Mouse (Mus musculus) hindlimb bud, embryonic 11.5 days (tissue): Measurements from ENCODE around the gene E030030I06Rik.
"Not testable (repeated sequence)": the region's sequence is repeated elsewhere in the genome, so short reads cannot be mapped to it uniquely, and the experiment has no call there.

Experiments used
- DNase-seq: peaks from one replicate; pipeline ENCODE4 v3.0.0-alpha.2; 2012; ENCODE audit warnings: low read depth, low spot score; ENCODE audit errors: extremely low spot score

Gene E030030I06Rik

DNA sequence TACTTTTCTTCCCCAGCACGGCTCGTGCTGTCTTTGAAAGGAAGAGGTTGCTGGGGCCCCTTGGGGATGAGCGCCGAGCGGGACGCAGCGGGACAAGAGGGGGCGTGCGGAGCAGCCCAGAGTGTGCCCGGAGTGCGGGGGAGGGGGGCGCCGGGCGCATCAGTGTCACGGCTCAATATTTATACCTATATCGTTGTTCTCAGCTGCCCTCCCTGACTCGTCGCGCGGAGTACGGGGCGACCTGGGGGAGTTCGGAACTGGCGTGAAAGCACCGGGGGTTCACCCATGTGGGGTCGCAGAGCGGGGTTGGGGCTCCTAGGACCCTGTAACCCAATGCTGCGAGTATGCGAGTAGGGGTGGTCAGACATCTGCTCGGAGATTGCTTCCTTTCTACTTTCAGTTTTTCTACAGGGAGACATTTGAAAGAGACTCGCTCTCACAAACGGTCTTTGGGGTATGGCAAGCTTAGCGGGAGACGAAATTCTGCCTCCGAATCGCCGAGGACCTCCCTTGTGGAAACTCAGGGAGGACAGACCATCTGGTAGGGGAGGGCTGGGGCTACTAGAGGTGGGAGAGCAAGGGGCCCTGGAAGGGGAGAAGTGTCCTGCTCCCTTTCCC is at the start of gene E030030I06Rik:
Gene E030030I06Rik (minus strand): TSS at position 198 of the 618 bp plus-strand sequence.
- DNase-seq = no peak

DNA sequence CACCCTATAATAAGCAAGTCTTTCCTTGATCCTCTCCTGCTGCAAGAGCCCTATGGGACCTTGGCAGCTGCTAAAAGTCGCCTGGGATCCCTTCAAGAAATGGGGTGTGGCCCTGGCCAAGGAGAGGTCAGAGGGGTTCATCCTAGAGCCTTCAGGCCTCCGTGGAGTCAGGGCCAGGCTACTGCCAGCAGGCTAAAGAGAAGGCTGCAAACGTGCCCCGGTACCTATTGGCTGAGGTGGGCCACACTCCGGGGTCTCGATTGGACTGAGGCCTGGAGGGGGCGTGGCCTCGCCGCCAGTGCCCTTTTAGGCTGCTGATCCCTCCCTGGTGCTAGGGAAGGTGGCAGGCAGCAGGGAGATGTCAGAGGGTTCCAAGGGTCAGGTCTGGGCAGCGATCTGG is 42.0 kb upstream of the E030030I06Rik start:
- DNase-seq = not testable (repeated sequence)

- not testable (repeated sequence) for DNase-seq
These were observed 27.4 kb upstream of the E030030I06Rik start for GRCm38 (mm10) chr10:22176515-22176914.

DNA sequence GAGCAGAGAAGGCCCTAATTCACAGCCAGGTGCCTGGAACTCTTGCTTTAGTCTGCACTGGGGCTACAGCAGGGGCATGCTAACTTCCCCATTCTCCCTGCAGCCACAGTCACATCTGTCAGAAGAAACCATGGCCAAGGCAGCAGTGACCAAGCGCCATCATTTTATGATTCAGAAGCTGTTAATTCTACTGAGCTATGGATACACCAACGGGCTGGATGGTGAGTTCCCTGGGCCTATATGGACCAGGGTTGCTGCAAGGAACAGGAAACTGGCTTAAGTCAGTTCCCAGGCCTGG is 25.1 kb upstream of the E030030I06Rik start:
- not testable (repeated sequence) for DNase-seq

- DNase-seq = not testable (repeated sequence)
These were observed 24.5 kb upstream of the E030030I06Rik start for GRCm38 (mm10) chr10:22173335-22174189.

- DNase-seq = not testable (repeated sequence)
These were observed 23.6 kb upstream of the E030030I06Rik start for GRCm38 (mm10) chr10:22172431-22173334.

- DNase-seq = not testable (repeated sequence)
These were observed 20.0 kb upstream of the E030030I06Rik start for GRCm38 (mm10) chr10:22169116-22169515.

- DNase-seq = not testable (repeated sequence)
These were observed 18.0 kb upstream of the E030030I06Rik start for GRCm38 (mm10) chr10:22167061-22167460.

DNA sequence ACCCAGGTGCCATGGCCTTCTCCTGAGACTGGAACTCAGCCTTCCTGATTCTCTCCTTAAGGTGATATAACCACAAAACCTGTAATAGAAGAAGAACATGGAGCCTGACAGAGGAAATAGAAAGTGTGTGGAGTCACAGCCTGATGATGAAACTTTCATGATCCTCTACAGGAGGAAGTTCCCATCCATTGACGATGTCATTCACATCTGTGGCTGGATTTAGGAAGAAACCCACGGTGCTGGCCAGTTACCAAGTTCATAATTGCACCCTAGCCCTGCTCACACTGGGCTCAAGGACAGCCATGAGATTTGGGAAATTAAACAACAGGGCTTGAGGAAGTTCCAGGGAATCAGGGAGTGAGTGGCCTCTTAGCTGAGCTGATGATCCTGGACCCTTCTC is 17.0 kb upstream of the E030030I06Rik start:
- not testable (repeated sequence) for DNase-seq

- DNase-seq = not testable (repeated sequence)
These were observed 16.4 kb upstream of the E030030I06Rik start for GRCm38 (mm10) chr10:22165328-22166003.

GRCm38 (mm10) chr10:22163705-22164583 is 14.9 kb upstream of the E030030I06Rik start:
- DNase-seq = not testable (repeated sequence)

- not testable (repeated sequence) for DNase-seq
These were observed 14.2 kb upstream of the E030030I06Rik start for GRCm38 (mm10) chr10:22163279-22163678.

DNA sequence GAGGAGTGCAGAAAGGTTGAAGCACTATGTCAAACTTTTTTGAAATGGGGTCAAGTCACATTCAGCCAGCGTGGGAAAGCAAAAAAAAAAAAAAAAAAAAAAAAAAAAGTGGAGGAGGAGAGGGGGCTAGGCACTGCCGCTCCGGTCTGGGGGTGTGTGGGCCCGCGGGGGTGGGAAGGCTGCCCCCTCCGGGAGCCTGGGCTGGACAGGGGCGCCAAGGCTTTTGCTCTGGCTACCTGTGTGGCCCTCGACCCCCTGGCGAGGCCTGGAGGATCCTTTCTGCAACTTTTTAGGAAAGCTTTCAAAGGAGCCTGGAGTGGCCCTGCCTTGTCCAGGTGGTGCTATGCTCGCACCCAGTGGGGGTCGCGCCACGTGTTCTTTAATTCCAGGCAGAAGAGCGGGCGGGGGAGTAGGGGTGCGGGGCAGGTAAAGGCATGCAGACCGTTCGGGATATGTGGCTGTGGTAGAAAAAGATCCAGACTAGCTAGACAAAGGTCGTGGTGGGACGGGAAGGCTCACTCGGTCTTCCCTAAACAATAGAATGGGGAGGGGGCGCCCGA is 10.6 kb upstream of the E030030I06Rik start:
- no peak for DNase-seq

DNA sequence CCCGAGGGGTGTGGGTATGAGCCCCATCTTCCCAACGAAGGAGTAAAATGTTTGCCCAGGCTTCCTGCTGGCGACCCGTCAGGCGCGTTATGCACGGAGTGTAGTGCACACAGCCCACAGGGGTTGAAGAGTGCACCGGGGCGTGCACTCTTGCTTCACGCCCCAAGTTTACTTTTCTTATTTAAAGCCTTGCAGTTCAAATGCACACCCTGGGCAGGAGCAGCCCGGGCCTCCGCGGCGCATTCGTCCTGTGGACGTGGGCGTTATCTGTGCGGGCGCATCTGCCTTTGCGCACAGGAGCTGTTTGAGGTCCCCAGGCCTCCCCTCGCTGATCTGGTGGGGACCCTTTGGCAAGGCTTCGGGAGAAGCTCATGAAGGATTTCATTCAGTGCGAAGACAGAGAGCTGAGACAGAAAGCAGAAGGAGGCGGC is 10.1 kb upstream of the E030030I06Rik start:
- DNase-seq = no peak

DNA sequence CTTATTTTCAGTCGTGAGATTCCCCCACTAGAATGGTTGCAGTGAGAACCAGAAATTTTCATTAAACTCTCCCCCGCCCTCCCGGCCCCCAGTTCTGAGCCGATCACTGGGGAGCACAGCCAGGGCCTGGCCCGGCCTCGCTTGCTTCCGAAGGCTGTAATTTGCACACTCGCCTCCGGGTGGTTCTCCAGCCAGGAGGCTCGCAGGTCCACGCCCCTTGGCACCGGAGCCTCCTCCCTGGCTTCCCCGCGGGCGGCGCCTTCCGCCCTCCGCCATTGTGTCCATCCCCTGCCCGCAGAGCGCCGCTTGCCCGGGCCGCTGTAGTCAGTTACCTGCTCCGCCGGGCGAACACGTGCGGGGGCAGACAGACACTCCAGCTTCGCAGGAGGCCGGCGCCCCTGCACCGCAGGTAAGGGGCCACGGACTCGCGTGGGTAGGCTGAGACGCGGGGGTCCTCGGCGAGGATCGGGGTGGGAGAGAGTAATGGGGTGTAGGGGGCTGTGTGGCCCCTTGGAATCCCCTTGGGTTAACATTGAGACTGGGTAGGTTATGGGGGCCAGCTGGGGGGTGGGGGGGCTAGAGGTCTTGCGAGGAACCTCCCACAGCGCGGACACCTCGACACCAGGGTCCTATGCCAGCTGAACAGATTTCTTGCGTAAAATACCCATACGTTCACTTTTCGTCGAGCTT is 9.4 kb upstream of the E030030I06Rik start, which contains the start of the genes Raet1e and H60b:
Gene Raet1e (plus strand): TSS at position 260 of the 690 bp plus-strand sequence.
Gene H60b (plus strand): TSS at position 277 of the 690 bp plus-strand sequence.
- not testable (repeated sequence) for DNase-seq

GRCm38 (mm10) chr10:22154871-22155799 is 6.1 kb upstream of the E030030I06Rik start:
- no peak for DNase-seq

DNA sequence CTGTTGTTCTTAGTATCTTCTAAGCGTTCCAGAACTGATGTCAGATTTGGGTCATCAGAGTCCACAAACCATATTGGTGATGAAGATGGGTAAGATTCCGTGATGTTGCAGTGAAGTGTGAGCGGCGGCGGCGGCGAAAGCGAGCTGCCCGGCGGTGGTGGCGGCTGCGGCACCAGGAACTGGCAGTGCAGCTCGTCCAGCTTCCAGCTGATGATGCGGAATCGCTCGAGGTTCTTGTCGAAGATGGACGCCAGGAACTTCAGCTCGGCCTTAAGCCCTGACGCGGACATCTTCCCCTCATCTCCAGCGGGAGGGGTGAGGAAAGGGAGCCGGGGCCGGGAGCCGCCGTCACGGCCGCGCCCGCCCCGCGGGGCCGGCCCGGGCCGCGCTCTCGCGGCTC is 5.1 kb upstream of the E030030I06Rik start:
- DNase-seq = not testable (repeated sequence)
